Mouse (Mus musculus): ENCODE results near the gene Asic2.

The Asic2 gene

GRCm38 (mm10) chr11:81750016-81750415 is 218.2 kb downstream of the Asic2 start:
- no peak for DNase-seq (ENCODE audit: low read depth, low spot score)

GRCm38 (mm10) chr11:81738995-81739394 is 229.3 kb downstream of the Asic2 start:
- DNase-seq (ENCODE audit: low read depth, low spot score): no peak

GRCm38 (mm10) chr11:81737777-81738176 is 230.5 kb downstream of the Asic2 start:
- DNase-seq (ENCODE audit: low read depth, low spot score): no peak

GRCm38 (mm10) chr11:81722071-81722470 is 246.2 kb downstream of the Asic2 start:
- DNase-seq (ENCODE audit: low read depth, low spot score): no peak

GRCm38 (mm10) chr11:81714801-81715200 is 253.5 kb downstream of the Asic2 start:
- no peak for DNase-seq (ENCODE audit: low read depth, low spot score)

- no peak for DNase-seq (ENCODE audit: low read depth, low spot score)
Measured at GRCm38 (mm10) chr11:81706996-81707395, 261.3 kb downstream of the Asic2 start.

GRCm38 (mm10) chr11:81698008-81698407 is 270.2 kb downstream of the Asic2 start:
- DNase-seq (ENCODE audit: low read depth, low spot score): no peak

- no peak for DNase-seq (ENCODE audit: low read depth, low spot score)
Measured at GRCm38 (mm10) chr11:81695501-81695900, 272.8 kb downstream of the Asic2 start.

GRCm38 (mm10) chr11:81680511-81680910 is 287.7 kb downstream of the Asic2 start:
- DNase-seq (ENCODE audit: low read depth, low spot score): no peak

- no peak for DNase-seq (ENCODE audit: low read depth, low spot score)
Measured at GRCm38 (mm10) chr11:81671724-81672123, 296.5 kb downstream of the Asic2 start.

GRCm38 (mm10) chr11:81670436-81670835 is 297.8 kb downstream of the Asic2 start:
- DNase-seq (ENCODE audit: low read depth, low spot score): peak; percentile 33

- DNase-seq (ENCODE audit: low read depth, low spot score): no peak
Measured at GRCm38 (mm10) chr11:81658850-81659249, 309.4 kb downstream of the Asic2 start.

GRCm38 (mm10) chr11:81657121-81657520 is 311.1 kb downstream of the Asic2 start:
- no peak for DNase-seq (ENCODE audit: low read depth, low spot score)

GRCm38 (mm10) chr11:81647828-81648227 is 320.4 kb downstream of the Asic2 start:
- no peak for DNase-seq (ENCODE audit: low read depth, low spot score)

- DNase-seq (ENCODE audit: low read depth, low spot score): peak; percentile 56
Measured at GRCm38 (mm10) chr11:81645549-81645948, 322.7 kb downstream of the Asic2 start.

GRCm38 (mm10) chr11:81636356-81636755 is 331.9 kb downstream of the Asic2 start:
- no peak for DNase-seq (ENCODE audit: low read depth, low spot score)

GRCm38 (mm10) chr11:81634360-81635350 is 333.6 kb downstream of the Asic2 start:
- peak; percentile 55 for DNase-seq (ENCODE audit: low read depth, low spot score)

GRCm38 (mm10) chr11:81625199-81625598 is 343.1 kb downstream of the Asic2 start:
- no peak for DNase-seq (ENCODE audit: low read depth, low spot score)

- DNase-seq (ENCODE audit: low read depth, low spot score): peak; percentile 89
Measured at GRCm38 (mm10) chr11:81620516-81620915, 347.7 kb downstream of the Asic2 start.

- peak; percentile 77 for DNase-seq (ENCODE audit: low read depth, low spot score)
Measured at GRCm38 (mm10) chr11:81616437-81616836, 351.8 kb downstream of the Asic2 start.

- DNase-seq (ENCODE audit: low read depth, low spot score): peak; percentile 30
Measured at GRCm38 (mm10) chr11:81613869-81614620, 354.2 kb downstream of the Asic2 start.

- DNase-seq (ENCODE audit: low read depth, low spot score): peak; percentile 95
Measured at GRCm38 (mm10) chr11:81612798-81613540, 355.3 kb downstream of the Asic2 start.

Data from ZHBTc4 (cell line).